Mouse (Mus musculus) adrenal gland, postnatal 36 days (tissue): ENCODE measurements around the gene Gm26657. TPM values are rescaled to one million over a fixed set of nuclear protein-coding genes. Genes with fewer than 3 reads are reported as not detected.

Experiments
- DNase-seq, 2 experiments: peaks; one replicate each; pipeline ENCODE4 v3.0.0; 2021; ENCODE audit warnings: mixed read lengths in 1 of 2
- total RNA-seq, 2 experiments: library from RNA; stranded (reverse); gene quantifications; 2 replicates each; pipeline ENCODE4 v1.2.3; 2021

Gm26657 gene
- total RNA-seq, 2 experiments from 2014 or later = not detected

GRCm38 (mm10) chr4:56757693-56758092 lies 17.8 kb downstream of the Gm26657 start:
- no peak for DNase-seq

- DNase-seq = no peak
Measured at GRCm38 (mm10) chr4:56767861-56768284, 28.0 kb downstream of the Gm26657 start.

- DNase-seq = no peak
Measured at GRCm38 (mm10) chr4:56768913-56769312, 29.0 kb downstream of the Gm26657 start.

- no peak for DNase-seq
Measured at GRCm38 (mm10) chr4:56771065-56771464, 31.2 kb downstream of the Gm26657 start.

Other genes starting within 250 kb of the Gm26657 start
- gene Actl7b, start 1.4 kb downstream of the Gm26657 start, total RNA-seq = under 1 TPM in 1 of 2 experiments, not detected in 1; 0.20 TPM
- not detected for gene Actl7a, start 3.3 kb downstream of the Gm26657 start, total RNA-seq
- gene Elp1, start 62.3 kb downstream of the Gm26657 start, total RNA-seq = 10 to 100 TPM; 26.9 to 33.0 TPM
- gene Fam206a, start 62.3 kb downstream of the Gm26657 start, total RNA-seq = 10 to 100 TPM; 13.5 to 15.7 TPM
- gene Ctnnal1, start 125.1 kb downstream of the Gm26657 start, total RNA-seq = 10 to 100 TPM; 24.3 to 33.9 TPM
- 10 to 100 TPM; 48.4 to 52.9 TPM for gene Tmem245, start 207.4 kb downstream of the Gm26657 start, total RNA-seq